Comparison of ENCODE assay signal across 21 mouse cellular contexts in the genomic region with DNA sequence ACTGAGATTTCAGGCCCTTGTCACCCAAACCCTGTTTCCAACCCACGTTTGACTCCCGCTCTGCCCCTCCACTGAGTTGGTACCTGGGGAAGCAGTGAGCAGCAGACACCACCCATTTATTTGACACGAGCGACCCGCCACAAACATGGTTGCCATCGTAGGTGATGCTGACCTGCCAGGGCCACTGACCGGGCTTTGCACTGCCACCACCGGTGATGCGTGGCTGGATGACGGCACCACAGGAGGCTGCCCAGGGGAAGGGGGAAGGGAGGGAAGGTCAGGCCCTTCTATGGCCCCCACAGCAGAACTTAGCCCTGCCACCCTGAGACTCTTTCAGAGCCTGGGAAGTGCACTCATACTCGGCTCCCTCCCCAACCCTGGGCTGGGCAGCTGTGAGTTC. TPM values are rescaled to one million over a fixed set of nuclear protein-coding genes. Genes with fewer than 3 reads are reported as not detected.
DNase-seq lines count a peak whose midpoint lies in the region; ATAC-seq and TF ChIP-seq lines count a peak whose summit lies in the region.
"Had no signal": no experiment of that assay in that cellular context is flagged by ENCODE, and none has a peak within 500 bp of the region (broad histone marks: within the 10 kb centered on the region; RNA-seq: fewer than 3 reads in every experiment).

No protein-coding gene starts in this region.

- WGBS in forebrain, embryonic 11.5 days = 82% methylated on average over 11 of the region's 11 CpGs
- WGBS in forebrain, embryonic 13.5 days = 89% methylated on average over 11 of the region's 11 CpGs
- WGBS in liver, postnatal 0 days (ENCODE audit: insufficient replicate concordance) = 86% methylated on average over 11 of the region's 11 CpGs
- 81% methylated on average over 11 of the region's 11 CpGs for WGBS in intestine, embryonic 15.5 days

- no peak overlapping the region for H3K9ac ChIP-seq in forebrain, embryonic 11.5 days (ENCODE audit: low read length)
- no peak overlapping the region for H3K9ac ChIP-seq in forebrain, embryonic 13.5 days
- H3K9ac ChIP-seq in liver, postnatal 0 days (replicated peaks) = 0 out of 2 replicates have a peak overlapping the region, but pooled peaks have one; percentile 41
- peak overlapping the region; percentile 17; the same call in 1 of the 2 replicates for H3K9ac ChIP-seq in intestine, embryonic 15.5 days
- H3K9ac ChIP-seq: embryonic facial prominence, embryonic 12.5 days; hindbrain, embryonic 13.5 days; neural tube, embryonic 15.5 days had no signal

- H3K4me1 ChIP-seq in forebrain, embryonic 11.5 days (replicated peaks; ENCODE audit: control insufficient read depth, insufficient read depth, low read length) = peaks cover 9% of the 10 kb centered on the region; the same call in 1 of the 2 replicates
- H3K4me1 ChIP-seq in forebrain, embryonic 13.5 days = no peaks in the 10 kb centered on the region
- H3K4me1 ChIP-seq in liver, postnatal 0 days (ENCODE audit: insufficient read depth) = peaks cover 32% of the 10 kb centered on the region
- H3K4me1 ChIP-seq in intestine, embryonic 15.5 days (replicated peaks) = peaks cover 36% of the 10 kb centered on the region

- H3K27ac ChIP-seq in forebrain, embryonic 11.5 days (ENCODE audit: low read depth, low read length) = no peak overlapping the region
- no peak overlapping the region for H3K27ac ChIP-seq in forebrain, embryonic 13.5 days
- H3K27ac ChIP-seq in liver, postnatal 0 days (ENCODE audit: low read depth) = no peak overlapping the region
- peak overlapping the region; percentile 80 for H3K27ac ChIP-seq in intestine, embryonic 15.5 days
- H3K27ac ChIP-seq: embryonic facial prominence, embryonic 12.5 days; heart, embryonic 10.5 days; hindbrain, embryonic 13.5 days; left cerebral cortex, adult 2 months; neural tube, embryonic 15.5 days had no signal

- DNase-seq in forebrain, embryonic 11.5 days (ENCODE audit: low spot score) = peak; percentile 43
- DNase-seq in liver, postnatal 0 days = no peak
- DNase-seq in liver = no peak
- peak; percentile 44 to 75 for DNase-seq in kidney, postnatal 25 days
- DNase-seq in thymus, postnatal 25 days = no peak
- DNase-seq: adrenal gland, postnatal 36 days; cerebellum, adult 2 months; layer of hippocampus, adult 9-11 months; left cerebral cortex, postnatal 4 days; lung, postnatal 14 days; right cerebral cortex, postnatal 14 days; spleen, adult 18-20 months had no signal

- peaks cover 5% of the 10 kb centered on the region for H3K27me3 ChIP-seq in forebrain, embryonic 11.5 days (ENCODE audit: control insufficient read depth, insufficient read depth, low read length)
- peaks cover 40% of the 10 kb centered on the region for H3K27me3 ChIP-seq in forebrain, embryonic 13.5 days
- no peaks in the 10 kb centered on the region for H3K27me3 ChIP-seq in liver, postnatal 0 days (ENCODE audit: insufficient read depth, low read length)
- no peaks in the 10 kb centered on the region; the same call in 1 of the 2 replicates for H3K27me3 ChIP-seq in intestine, embryonic 15.5 days (replicated peaks)

- H3K4me3 ChIP-seq in forebrain, embryonic 11.5 days (ENCODE audit: low read depth, low read length) = no peak overlapping the region
- no peak overlapping the region for H3K4me3 ChIP-seq in forebrain, embryonic 13.5 days
- H3K4me3 ChIP-seq in liver, postnatal 0 days (ENCODE audit: low read depth, low read length) = no peak overlapping the region
- H3K4me3 ChIP-seq in intestine, embryonic 15.5 days (replicated peaks) = peak overlapping the region; percentile 49
- H3K4me3 ChIP-seq: embryonic facial prominence, embryonic 12.5 days; heart, embryonic 10.5 days; hindbrain, embryonic 13.5 days; left cerebral cortex, adult 2 months; neural tube, embryonic 15.5 days had no signal

- no peak overlapping the region for H3K4me2 ChIP-seq in forebrain, embryonic 11.5 days (ENCODE audit: low read depth, low read length, severe bottlenecking)
- no peak overlapping the region for H3K4me2 ChIP-seq in forebrain, embryonic 13.5 days
- peak overlapping the region; percentile 29; the same call in 1 of the 2 replicates for H3K4me2 ChIP-seq in liver, postnatal 0 days (ENCODE audit: low read depth, low read length)
- peak overlapping the region; percentile 54 for H3K4me2 ChIP-seq in intestine, embryonic 15.5 days (replicated peaks)
- H3K4me2 ChIP-seq: hindbrain, embryonic 13.5 days; neural tube, embryonic 15.5 days had no signal

- no peak for TF ChIP-seq CTCF in liver, postnatal 0 days (IDR thresholded peaks at IDR 0.05; ENCODE audit: low read depth)

- ATAC-seq in forebrain, embryonic 11.5 days (replicated peaks; ENCODE audit: low FRiP score) = no peak
- no peak for ATAC-seq in forebrain, embryonic 13.5 days
- ATAC-seq in liver, postnatal 0 days = no peak
- no peak for ATAC-seq in intestine, embryonic 15.5 days
- no peak for ATAC-seq in CD4-positive, CD25-positive, alpha-beta regulatory T cell, adult 4 months
- ATAC-seq: midbrain, embryonic 16.5 days had no signal

- H3K36me3 ChIP-seq in forebrain, embryonic 11.5 days (ENCODE audit: control insufficient read depth, insufficient read depth, low read length) = peaks cover 3% of the 10 kb centered on the region; the same call in 1 of the 2 replicates
- H3K36me3 ChIP-seq in forebrain, embryonic 13.5 days (ENCODE audit: poor library complexity, severe bottlenecking) = peaks cover 48% of the 10 kb centered on the region
- H3K36me3 ChIP-seq in liver, postnatal 0 days (replicated peaks; ENCODE audit: insufficient read depth, low read length) = peaks cover 16% of the 10 kb centered on the region; the same call in 1 of the 2 replicates
- H3K36me3 ChIP-seq in intestine, embryonic 15.5 days = peaks cover 3% of the 10 kb centered on the region

- no peak for TF ChIP-seq EP300 in liver, postnatal 0 days (IDR thresholded peaks at IDR 0.05; ENCODE audit: low read depth)

- no peaks in the 10 kb centered on the region for H3K9me3 ChIP-seq in forebrain, embryonic 11.5 days (ENCODE audit: control insufficient read depth, low read length)
- H3K9me3 ChIP-seq in forebrain, embryonic 13.5 days (replicated peaks) = no peaks in the 10 kb centered on the region
- no peaks in the 10 kb centered on the region for H3K9me3 ChIP-seq in liver, postnatal 0 days (ENCODE audit: low read length)
- no peaks in the 10 kb centered on the region for H3K9me3 ChIP-seq in intestine, embryonic 15.5 days
- H3K9me3 ChIP-seq: embryonic facial prominence, embryonic 12.5 days; heart, embryonic 10.5 days; hindbrain, embryonic 13.5 days; neural tube, embryonic 15.5 days had no signal

RNA-seq across cellular contexts. Expression of a gene that starts 2.2 kb away (rescaled TPM):
- polyA plus RNA-seq in forebrain, embryonic 11.5 days (2014; fragmentation: Nextera tagmentation; extraction: Ambion mirVana) = 1.8 and 3.1 TPM in 2 replicates
- polyA plus RNA-seq in forebrain, embryonic 13.5 days (2015; fragmentation: Nextera tagmentation; extraction: Ambion mirVana) = 0.09 and 0.29 TPM in 2 replicates
- 13.7 and 15.2 TPM in 2 replicates for polyA plus RNA-seq in liver, postnatal 0 days (2015; fragmentation: Nextera tagmentation; extraction: Ambion mirVana)
- 58.5 and 67.5 TPM in 2 replicates for polyA plus RNA-seq in intestine, embryonic 15.5 days (2015; fragmentation: Nextera tagmentation; extraction: Ambion mirVana)
- not detected for polyA plus RNA-seq in CD4-positive, CD25-positive, alpha-beta regulatory T cell, adult 4 months (2017; shearing (Covaris generic))

RNA-seq across cellular contexts. Expression of a gene that starts 15.4 kb away (rescaled TPM):
- 55.9 and 58.3 TPM in 2 replicates for polyA plus RNA-seq in forebrain, embryonic 11.5 days (2014; fragmentation: Nextera tagmentation; extraction: Ambion mirVana)
- polyA plus RNA-seq in forebrain, embryonic 13.5 days (2015; fragmentation: Nextera tagmentation; extraction: Ambion mirVana) = 49.8 and 51.1 TPM in 2 replicates
- 12.5 and 13.2 TPM in 2 replicates for polyA plus RNA-seq in liver, postnatal 0 days (2015; fragmentation: Nextera tagmentation; extraction: Ambion mirVana)
- polyA plus RNA-seq in intestine, embryonic 15.5 days (2015; fragmentation: Nextera tagmentation; extraction: Ambion mirVana) = 31.7 and 32.3 TPM in 2 replicates
- 10 to 100 TPM; 39.8 to 41.9 TPM for polyA plus RNA-seq in CD4-positive, CD25-positive, alpha-beta regulatory T cell, adult 4 months (2017; shearing (Covaris generic))

RNA-seq across cellular contexts. Expression of a gene that starts 18.8 kb away (rescaled TPM):
- 10.4 and 10.7 TPM in 2 replicates for polyA plus RNA-seq in forebrain, embryonic 11.5 days (2014; fragmentation: Nextera tagmentation; extraction: Ambion mirVana)
- polyA plus RNA-seq in forebrain, embryonic 13.5 days (2015; fragmentation: Nextera tagmentation; extraction: Ambion mirVana) = 7.9 and 10.1 TPM in 2 replicates
- 3.3 and 4.5 TPM in 2 replicates for polyA plus RNA-seq in liver, postnatal 0 days (2015; fragmentation: Nextera tagmentation; extraction: Ambion mirVana)
- polyA plus RNA-seq in intestine, embryonic 15.5 days (2015; fragmentation: Nextera tagmentation; extraction: Ambion mirVana) = 8.2 and 9.6 TPM in 2 replicates
- polyA plus RNA-seq in CD4-positive, CD25-positive, alpha-beta regulatory T cell, adult 4 months (2017; shearing (Covaris generic)) = 1 to 10 TPM; 2.5 to 4.3 TPM

RNA-seq across cellular contexts. Expression of a gene that starts 23.8 kb away (rescaled TPM):
- polyA plus RNA-seq in forebrain, embryonic 11.5 days (2014; fragmentation: Nextera tagmentation; extraction: Ambion mirVana) = 102 and 139 TPM in 2 replicates
- polyA plus RNA-seq in forebrain, embryonic 13.5 days (2015; fragmentation: Nextera tagmentation; extraction: Ambion mirVana) = 80.2 and 91.6 TPM in 2 replicates
- polyA plus RNA-seq in liver, postnatal 0 days (2015; fragmentation: Nextera tagmentation; extraction: Ambion mirVana) = 30.5 and 32.5 TPM in 2 replicates
- 158 and 180 TPM in 2 replicates for polyA plus RNA-seq in intestine, embryonic 15.5 days (2015; fragmentation: Nextera tagmentation; extraction: Ambion mirVana)
- polyA plus RNA-seq in CD4-positive, CD25-positive, alpha-beta regulatory T cell, adult 4 months (2017; shearing (Covaris generic)) = 100 to 1,000 TPM in 1 of 2 experiments, 10 to 100 TPM in 1; 59.0 to 108 TPM

RNA-seq across cellular contexts. Expression of a gene that starts 32.3 kb away (rescaled TPM):
- 47.8 and 48.9 TPM in 2 replicates for polyA plus RNA-seq in forebrain, embryonic 11.5 days (2014; fragmentation: Nextera tagmentation; extraction: Ambion mirVana)
- 55.8 and 59.5 TPM in 2 replicates for polyA plus RNA-seq in forebrain, embryonic 13.5 days (2015; fragmentation: Nextera tagmentation; extraction: Ambion mirVana)
- polyA plus RNA-seq in liver, postnatal 0 days (2015; fragmentation: Nextera tagmentation; extraction: Ambion mirVana) = 513 and 556 TPM in 2 replicates
- polyA plus RNA-seq in intestine, embryonic 15.5 days (2015; fragmentation: Nextera tagmentation; extraction: Ambion mirVana) = 203 and 241 TPM in 2 replicates
- 10 to 100 TPM; 43.3 to 58.0 TPM for polyA plus RNA-seq in CD4-positive, CD25-positive, alpha-beta regulatory T cell, adult 4 months (2017; shearing (Covaris generic))

Comparison
In these comparisons a context has a peak if more than half of its experiments do, and no peak if none do; other contexts are left out.
1. DNase-seq: peak in forebrain, embryonic 11.5 days (single experiment) and kidney, postnatal 25 days (2 of 2); none in liver, postnatal 0 days (single experiment), liver (single experiment) and thymus, postnatal 25 days (single experiment).
2. H3K4me2 ChIP-seq: peak in liver, postnatal 0 days (single experiment) and intestine, embryonic 15.5 days (single experiment); none in forebrain, embryonic 11.5 days (single experiment) and forebrain, embryonic 13.5 days (single experiment).
3. H3K9ac ChIP-seq: peak in liver, postnatal 0 days (single experiment) and intestine, embryonic 15.5 days (single experiment); none in forebrain, embryonic 11.5 days (single experiment) and forebrain, embryonic 13.5 days (single experiment).